Mouse (Mus musculus) bone marrow, adult 2 months (tissue): ENCODE data around the gene BC051142. TPM values are rescaled to one million over a fixed set of nuclear protein-coding genes. Genes with fewer than 3 reads are reported as not detected.
A peak's percentile ranks its signal among the peaks of the same experiment; 100 is the strongest.

Experiments used
- H3K27ac ChIP-seq: fragments of 200-500 bp; 2 replicates; pipeline ENCODE4 v1.5.1; 2012; ENCODE audit warnings: low read depth, mild to moderate bottlenecking, control low read depth, inconsistent platforms, low read length; ENCODE audit not compliant: control insufficient read depth, poor library complexity, insufficient read depth
- H3K4me1 ChIP-seq: fragments of 200-500 bp; 2 replicates; pipeline ENCODE4 v1.6.1; 2011; ENCODE audit warnings: low read length; ENCODE audit not compliant: control insufficient read depth, insufficient read depth
- H3K4me3 ChIP-seq: fragments of 200-500 bp; replicated peaks from 2 replicates; pipeline ENCODE3; 2011; ENCODE audit warnings: mild to moderate bottlenecking, low read depth, low read length, control low read depth; ENCODE audit not compliant: control insufficient read depth
- CTCF ChIP-seq: fragments of 200-500 bp; IDR thresholded peaks from 2 replicates; pipeline ENCODE4 v1.5.1; 2011; ENCODE audit warnings: low read length, control low read depth; ENCODE audit not compliant: control insufficient read depth, insufficient read depth
- POLR2A ChIP-seq: fragments of 200-500 bp; IDR thresholded peaks from 2 replicates; pipeline ENCODE4 v1.6.1; 2011; ENCODE audit warnings: low read depth, mild to moderate bottlenecking, control low read depth, low read length, borderline replicate concordance; ENCODE audit not compliant: control insufficient read depth
- whole genome bisulfite sequencing: fragments of 180-500 bp; shearing (Covaris S2); methylation state at CpG from one replicate; pipeline ENCODE4 v1.1.7; 2018; 5-methylcytosine and 5-hydroxymethylcytosine counted together
- polyA plus RNA-seq: library from polyadenylated mRNA; stranded (reverse); fragments of >200 nt; gene quantifications from 2 replicates; pipeline ENCODE4 v1.2.4, GENCODE M21; 2011; ENCODE audit warnings: low replicate concordance; ENCODE audit not compliant: missing spikeins, insufficient read depth, insufficient read length

The BC051142 gene
- polyA plus RNA-seq, 1 experiment, result 3.7 TPM

- Histone ChIP-seq H3K4me1 (peaks cover 3% of the 10 kb centered on the region), H3K4me3 (no peak overlapping the region), H3K27ac (no peak overlapping the region)
- 74% methylated on average over 6 of the region's 6 CpGs for WGBS
- TF ChIP-seq CTCF, result no peak
- TF ChIP-seq POLR2A, result no peak
Measured at GRCm38 (mm10) chr17:34373055-34373709, 25.4 kb upstream of the BC051142 start.

- Histone ChIP-seq H3K4me3 (no peak within 1 kb of the TSS), H3K4me1 (peaks cover 3% of the 10 kb centered on the region), H3K27ac (no peak within 1 kb of the TSS)
- WGBS, result 66% methylated on average over 2 of the region's 2 CpGs
- TF ChIP-seq CTCF, result no peak
- no peak for TF ChIP-seq POLR2A
Measured at GRCm38 (mm10) chr17:34376847-34377246, 21.8 kb upstream of the BC051142 start, which contains the start of gene Btnl1. TSS of gene Btnl1 (plus strand) at chr17:34377132.

GRCm38 (mm10) chr17:34377450-34378209 lies 21.0 kb upstream of the BC051142 start:
- WGBS, result 18% methylated on average over 6 of the region's 6 CpGs
- Histone ChIP-seq H3K4me3 (no peak overlapping the region), H3K27ac (no peak overlapping the region), H3K4me1 (peaks cover 3% of the 10 kb centered on the region)
- no peak for TF ChIP-seq CTCF
- no peak for TF ChIP-seq POLR2A

- H3K4me1 ChIP-seq, result peaks cover 3% of the 10 kb centered on the region
- TF ChIP-seq POLR2A (no peak), CTCF (no peak)
- no peak overlapping the region for H3K27ac ChIP-seq
- no peak overlapping the region for H3K4me3 ChIP-seq
- 51% methylated on average over 2 of the region's 2 CpGs for WGBS
Measured at GRCm38 (mm10) chr17:34378716-34379115, 19.9 kb upstream of the BC051142 start.

GRCm38 (mm10) chr17:34379451-34379850 lies 19.2 kb upstream of the BC051142 start:
- H3K27ac ChIP-seq, result no peak overlapping the region
- peaks cover 3% of the 10 kb centered on the region for H3K4me1 ChIP-seq
- no peak for TF ChIP-seq POLR2A
- WGBS, result 84% methylated on average over 7 of the region's 7 CpGs
- no peak overlapping the region for H3K4me3 ChIP-seq

DNA sequence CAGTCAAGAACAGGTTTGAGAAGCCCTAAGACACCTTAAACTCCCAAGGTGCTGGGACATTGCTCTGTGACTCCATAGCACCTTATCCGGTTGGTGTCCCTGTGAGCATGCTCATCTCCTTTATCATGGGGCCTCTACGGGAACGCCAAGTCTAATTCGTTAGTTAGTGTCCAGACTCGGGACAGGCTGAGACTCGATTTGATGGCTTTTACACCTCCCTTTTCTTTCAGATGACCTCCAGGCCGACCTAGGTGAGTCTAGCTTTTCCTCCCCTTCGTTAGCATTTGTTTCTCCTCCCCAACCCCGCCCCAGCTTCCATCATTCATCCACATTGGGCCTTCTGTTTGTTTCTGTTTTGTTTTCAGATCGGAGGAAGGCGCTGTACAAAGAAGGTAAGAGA lies 16.7 kb upstream of the BC051142 start:
- peaks cover 3% of the 10 kb centered on the region for H3K4me1 ChIP-seq
- no peak for TF ChIP-seq CTCF
- TF ChIP-seq POLR2A, result no peak
- H3K27ac ChIP-seq, result no peak overlapping the region
- no peak overlapping the region for H3K4me3 ChIP-seq
- 79% methylated on average over 11 of the region's 11 CpGs for WGBS

- Histone ChIP-seq H3K4me1 (no peaks in the 10 kb centered on the region; the same call in 1 of the 2 replicates), H3K4me3 (no peak overlapping the region), H3K27ac (no peak overlapping the region)
- peak; percentile 64 for TF ChIP-seq CTCF
- no peak for TF ChIP-seq POLR2A
- 68% methylated on average over 7 of the region's 7 CpGs for WGBS
Measured at GRCm38 (mm10) chr17:34383212-34383611, 15.4 kb upstream of the BC051142 start.

- TF ChIP-seq POLR2A (no peak), CTCF (no peak)
- Histone ChIP-seq H3K4me3 (no peak overlapping the region), H3K27ac (no peak overlapping the region), H3K4me1 (no peaks in the 10 kb centered on the region; the same call in 1 of the 2 replicates)
- WGBS, result 68% methylated on average over 3 of the region's 3 CpGs
Measured at GRCm38 (mm10) chr17:34384699-34385098, 13.9 kb upstream of the BC051142 start.

DNA sequence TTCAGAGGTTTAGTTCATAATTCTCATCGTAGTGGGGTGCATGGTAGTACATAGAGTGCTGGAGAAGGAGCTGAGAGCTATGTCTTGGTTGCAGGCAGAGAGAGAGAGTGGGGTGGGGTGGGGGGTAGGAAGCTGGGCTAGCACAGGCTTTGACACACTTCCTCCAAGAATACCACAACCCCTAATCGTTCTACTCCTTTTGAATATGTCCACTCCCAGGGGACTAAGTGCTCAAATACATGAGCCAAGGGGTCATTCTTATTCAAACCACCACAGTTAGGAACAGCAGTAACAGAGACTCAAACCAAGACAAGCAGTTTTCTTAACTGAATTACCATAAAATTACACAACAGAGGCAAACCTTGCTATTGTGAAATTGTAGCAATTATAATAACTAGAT lies 12.0 kb upstream of the BC051142 start:
- no peaks in the 10 kb centered on the region; the same call in none of the 2 replicates for H3K4me1 ChIP-seq
- no peak overlapping the region for H3K4me3 ChIP-seq
- WGBS, result 0% methylated on average over 2 of the region's 2 CpGs
- TF ChIP-seq CTCF, result no peak
- TF ChIP-seq POLR2A, result no peak
- H3K27ac ChIP-seq, result no peak overlapping the region
